Mouse (Mus musculus) spleen, postnatal 36 days (tissue): Measurements from ENCODE around the gene Pdpr.
A peak's percentile ranks its signal among the peaks of the same experiment; 100 is the strongest.
"Not testable (repeated sequence)": the region's sequence is repeated elsewhere in the genome, so short reads cannot be mapped to it uniquely, and the experiment has no call there.

Experiments
- DNase-seq, 2 experiments: peaks; one replicate each; pipeline ENCODE4 v3.0.0; 2022; ENCODE audit warnings: low spot score in 2 of 2, mixed read lengths in 1 of 2

The Pdpr gene

DNA sequence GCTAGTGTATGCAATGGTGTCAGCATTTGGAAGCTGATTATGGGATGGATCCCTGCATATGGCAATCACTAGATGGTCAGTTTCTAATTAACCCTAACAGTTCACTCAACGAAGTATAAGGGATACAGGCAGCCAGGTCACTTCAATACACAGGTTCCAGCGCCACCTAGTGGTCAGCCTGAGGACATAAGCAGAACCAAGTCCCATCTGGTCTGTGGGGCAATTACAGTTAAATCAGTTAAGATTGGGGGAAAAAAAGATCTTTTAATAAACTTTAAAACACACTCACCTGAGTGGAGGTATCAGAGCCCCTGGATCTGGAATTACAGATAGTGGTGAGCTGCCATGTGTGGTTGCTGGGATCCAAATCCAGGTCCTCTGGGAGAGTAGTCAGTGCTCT is 4.3 kb upstream of the Pdpr start:
- peak; percentile 61 to 62 for DNase-seq

DNA sequence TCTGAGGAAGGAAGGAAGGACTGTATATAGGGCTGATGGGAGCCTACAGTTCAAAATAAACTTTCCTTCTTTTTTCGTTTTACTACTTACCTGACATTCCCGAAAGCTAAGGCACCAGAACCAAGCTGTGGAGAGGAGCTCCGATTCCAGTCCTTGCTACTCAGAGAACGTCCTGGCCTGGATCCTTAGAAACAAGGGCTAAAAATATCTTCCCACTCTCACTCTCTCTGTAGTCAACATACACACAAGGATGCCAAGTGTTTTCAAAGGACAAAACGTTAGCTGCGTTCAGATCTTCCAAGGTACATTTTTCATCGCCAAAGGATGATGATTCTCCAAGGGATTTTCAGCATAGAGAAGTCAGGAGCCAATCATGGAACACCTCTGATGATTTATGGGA is 2.7 kb upstream of the Pdpr start:
- no peak for DNase-seq

GRCm38 (mm10) chr8:111092326-111092725 is 2.1 kb upstream of the Pdpr start, which contains the start of gene Clec18a:
Clec18a (minus strand) TSS chr8:111092426.
- not testable (repeated sequence) for DNase-seq

DNA sequence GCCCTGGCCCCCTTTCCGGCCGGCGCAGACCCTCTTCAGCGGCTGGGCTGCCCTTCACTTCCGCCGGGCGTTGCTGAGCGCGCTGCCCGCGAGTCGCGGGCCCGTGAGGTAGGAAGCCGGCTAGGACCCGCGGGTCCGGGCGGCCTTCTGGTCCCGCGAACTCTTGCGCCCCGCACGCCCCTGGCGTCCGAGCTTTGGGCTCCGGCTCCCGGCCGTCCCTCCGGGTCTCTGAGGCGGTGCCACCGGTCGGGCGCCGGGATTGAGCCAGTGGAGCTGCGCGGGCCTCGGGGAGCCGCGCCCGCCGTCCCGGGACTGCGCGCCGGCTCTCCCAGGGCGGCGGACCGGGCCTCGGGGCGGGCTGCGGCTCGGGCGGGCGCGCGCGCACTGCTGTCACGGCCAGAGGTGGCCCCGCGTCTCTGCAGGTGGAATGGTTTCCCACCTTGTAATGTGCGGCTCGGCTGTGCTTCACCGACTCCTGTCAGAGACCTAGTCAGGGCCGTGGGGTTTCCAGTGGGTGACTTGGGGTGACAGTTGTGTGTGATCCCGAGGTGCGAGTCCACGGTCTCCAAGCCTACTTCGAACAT is 381 bp downstream of the Pdpr start:
- peak in 1 of 2 experiments; percentile 9 for DNase-seq

DNA sequence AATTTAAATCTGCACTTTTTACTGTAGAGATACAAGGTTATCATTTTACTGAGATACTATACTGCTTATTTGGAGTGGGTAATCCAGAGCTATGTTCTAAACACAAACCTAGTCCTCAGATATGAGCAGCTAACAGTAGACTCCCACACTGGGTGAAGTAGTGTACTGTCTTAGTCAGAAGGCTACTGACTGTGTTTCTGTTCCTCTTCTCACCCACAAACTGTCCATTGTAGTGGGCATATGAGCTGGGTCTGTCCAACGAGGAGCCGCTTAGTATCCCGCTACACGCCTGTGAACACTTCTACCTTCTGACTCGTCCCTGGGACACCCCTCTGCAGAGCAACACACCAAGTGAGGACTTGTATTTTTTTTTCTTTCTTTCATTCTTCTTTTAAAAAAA is 20.5 kb downstream of the Pdpr start:
- DNase-seq, result no peak

GRCm38 (mm10) chr8:111119481-111119880 is 25.1 kb downstream of the Pdpr start:
- DNase-seq, result no peak

DNA sequence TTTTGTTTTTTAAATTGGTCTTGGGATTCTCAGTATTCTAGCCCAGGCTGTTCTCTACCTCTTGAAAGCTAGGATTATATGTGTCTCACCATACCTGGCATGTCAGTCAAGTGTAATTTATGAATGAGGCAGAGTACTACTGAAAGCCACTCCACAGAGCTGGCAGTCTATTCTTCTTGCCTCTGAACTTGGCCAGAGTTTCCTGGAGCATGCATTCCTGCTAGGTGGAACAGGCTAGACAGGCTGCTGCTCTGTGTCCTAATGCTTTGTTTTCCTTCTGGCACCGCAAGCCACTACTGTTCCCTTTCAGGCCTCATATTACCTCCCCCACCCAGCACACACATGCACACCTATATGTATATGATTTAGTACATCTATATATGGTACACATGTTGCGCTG is 36.3 kb downstream of the Pdpr start:
- no peak for DNase-seq

DNA sequence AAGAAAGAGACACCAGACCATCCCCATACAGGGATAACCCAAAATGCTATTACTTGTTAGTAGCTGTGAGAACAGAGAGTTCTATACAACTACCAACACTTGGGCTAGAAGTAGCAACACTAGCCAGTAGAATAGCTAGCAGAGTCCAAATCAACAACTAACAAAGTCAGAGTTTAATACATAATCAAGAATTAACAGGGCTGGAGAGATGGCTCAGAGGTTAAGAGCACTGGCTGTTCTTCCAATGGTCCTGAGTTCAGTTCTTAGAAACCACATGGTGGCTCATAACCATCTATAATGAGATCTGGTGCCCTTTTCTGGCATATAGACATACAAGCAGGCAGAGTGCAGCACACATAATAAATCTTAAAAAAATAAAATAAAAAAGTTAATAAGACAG is 48.1 kb downstream of the Pdpr start:
- no peak for DNase-seq

- DNase-seq, result peak in 1 of 2 experiments; percentile 13
Observed at GRCm38 (mm10) chr8:111144901-111145459, 50.5 kb downstream of the Pdpr start.

GRCm38 (mm10) chr8:111145460-111146012 is 51.1 kb downstream of the Pdpr start:
- DNase-seq, result peak; percentile 92

DNA sequence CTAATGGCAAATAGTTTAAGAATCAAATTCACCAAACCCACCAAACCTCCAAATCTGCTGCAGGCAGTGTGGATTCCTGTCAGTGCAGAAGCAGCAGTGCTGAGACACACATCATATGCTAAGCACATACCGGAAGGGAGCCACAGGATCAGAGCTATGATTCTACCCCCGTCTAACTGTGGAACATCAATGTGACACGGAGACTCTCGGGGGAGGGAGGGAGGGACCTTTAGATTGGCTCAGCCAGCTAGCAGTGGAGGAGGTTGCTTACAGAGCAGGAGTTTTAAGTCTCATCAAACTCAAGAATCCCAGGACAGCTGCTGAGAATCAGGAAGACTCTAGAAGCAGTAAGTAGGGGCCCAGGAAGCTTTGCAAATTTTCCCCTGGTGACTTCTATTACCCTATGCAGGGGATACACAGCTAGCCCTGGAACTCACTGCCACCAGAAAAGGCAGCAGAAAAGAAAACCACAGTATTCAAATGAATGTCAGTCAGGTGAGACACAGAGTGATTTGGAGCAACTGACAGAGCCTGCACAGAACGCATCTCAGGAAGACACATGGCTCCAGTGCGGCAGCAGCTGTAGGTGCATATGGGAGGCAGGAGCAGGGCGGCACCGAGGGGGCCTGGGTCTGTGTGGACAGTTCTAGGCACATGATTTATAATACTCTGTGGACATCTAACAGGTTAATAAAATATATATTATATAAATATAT is 61.4 kb downstream of the Pdpr start:
- DNase-seq, result no peak

DNA sequence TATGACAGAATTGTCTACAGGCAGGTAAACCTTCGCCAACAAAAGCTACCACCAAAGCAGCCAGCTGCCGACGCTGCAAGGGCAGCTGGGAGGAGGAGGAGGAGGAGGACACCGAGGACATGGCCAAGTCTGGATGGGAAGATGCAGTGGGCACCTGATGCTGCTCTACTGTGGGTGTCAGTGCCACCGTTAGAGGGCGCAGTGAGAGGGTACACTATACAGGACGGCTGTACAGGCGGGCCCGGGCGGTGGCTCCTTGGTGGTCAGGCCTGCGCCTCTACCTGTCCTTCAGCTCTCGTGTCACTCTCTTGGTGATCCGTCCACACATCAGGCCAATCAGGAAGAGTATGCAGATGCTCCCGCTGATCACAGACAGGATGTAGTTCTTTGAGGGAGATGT is 63.2 kb downstream of the Pdpr start:
- peak; percentile 7 to 16 for DNase-seq

- no peak for DNase-seq
Observed at GRCm38 (mm10) chr8:111171661-111172060, 77.2 kb downstream of the Pdpr start.

DNA sequence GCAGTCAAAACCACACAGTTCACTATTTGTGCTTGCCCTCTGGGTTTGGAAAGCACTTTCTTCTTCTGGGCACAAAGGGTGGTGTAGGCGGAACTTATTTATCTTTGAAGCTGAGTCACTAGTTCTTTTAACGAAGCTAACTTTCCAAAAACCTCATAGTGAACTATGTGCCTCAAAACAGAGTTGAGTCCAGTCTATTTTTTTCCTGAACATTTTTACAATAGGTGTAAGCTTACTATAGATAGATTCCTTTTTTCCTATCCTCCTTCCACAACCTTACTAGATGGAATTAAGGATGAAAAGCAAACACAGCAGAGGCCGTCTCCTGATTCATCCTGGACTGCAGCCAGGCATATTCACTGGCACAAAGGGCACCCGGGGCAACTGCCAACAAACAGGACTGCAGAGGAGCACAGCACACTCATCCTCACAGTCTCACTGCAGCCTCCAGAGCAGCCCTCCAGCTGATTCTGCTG is 91.1 kb downstream of the Pdpr start:
- no peak for DNase-seq
